Mouse (Mus musculus) adrenal gland, adult (tissue): ENCODE data around the gene A930018P22Rik.
"Not testable (repeated sequence)": the region's sequence is repeated elsewhere in the genome, so short reads cannot be mapped to it uniquely, and the experiment has no call there.

Source experiments
- DNase-seq, 2 experiments: peaks; one replicate each; pipeline ENCODE4 v3.0.0; 2022 to 2023; ENCODE audit warnings: low spot score in 1 of 2; ENCODE audit not compliant: inconsistent age in 2 of 2

The A930018P22Rik gene

GRCm38 (mm10) chr2:104122505-104123378, at the start of gene A930018P22Rik:
A930018P22Rik (plus strand) TSS chr2:104122769.
- DNase-seq: peak; percentile 98 to 99

GRCm38 (mm10) chr2:104078285-104078684, 44.3 kb upstream of the A930018P22Rik start:
- not testable (repeated sequence) for DNase-seq

- not testable (repeated sequence) for DNase-seq
Measured at GRCm38 (mm10) chr2:104081436-104082050, 41.0 kb upstream of the A930018P22Rik start.

- DNase-seq: peak in 1 of 2 experiments; percentile 3
Measured at GRCm38 (mm10) chr2:104082474-104082873, 40.1 kb upstream of the A930018P22Rik start.

GRCm38 (mm10) chr2:104084027-104084426, 38.5 kb upstream of the A930018P22Rik start:
- not testable (repeated sequence) for DNase-seq

GRCm38 (mm10) chr2:104087562-104087961, 35.0 kb upstream of the A930018P22Rik start:
- not testable (repeated sequence) for DNase-seq

GRCm38 (mm10) chr2:104093305-104093704, 29.3 kb upstream of the A930018P22Rik start:
- no peak for DNase-seq

- DNase-seq: peak; percentile 92 to 97
Measured at GRCm38 (mm10) chr2:104095741-104096213, 26.8 kb upstream of the A930018P22Rik start, which contains the start of gene Cd59a. Cd59a (plus strand) TSS chr2:104095801.

GRCm38 (mm10) chr2:104096256-104096655, 26.3 kb upstream of the A930018P22Rik start:
- no peak for DNase-seq

- DNase-seq: not testable (repeated sequence)
Measured at GRCm38 (mm10) chr2:104096796-104097195, 25.8 kb upstream of the A930018P22Rik start.

- DNase-seq: not testable (repeated sequence)
Measured at GRCm38 (mm10) chr2:104097396-104097795, 25.2 kb upstream of the A930018P22Rik start.

GRCm38 (mm10) chr2:104098529-104099230, 23.9 kb upstream of the A930018P22Rik start:
- DNase-seq: no peak

- no peak for DNase-seq
Measured at GRCm38 (mm10) chr2:104099231-104099585, 23.4 kb upstream of the A930018P22Rik start.

GRCm38 (mm10) chr2:104099946-104100345, 22.6 kb upstream of the A930018P22Rik start:
- no peak for DNase-seq

GRCm38 (mm10) chr2:104104800-104105199, 17.8 kb upstream of the A930018P22Rik start:
- no peak for DNase-seq

- peak in 1 of 2 experiments; percentile 68 for DNase-seq
Measured at GRCm38 (mm10) chr2:104109021-104109420, 13.5 kb upstream of the A930018P22Rik start.

- DNase-seq: no peak
Measured at GRCm38 (mm10) chr2:104109528-104109927, 13.0 kb upstream of the A930018P22Rik start.

GRCm38 (mm10) chr2:104110031-104110430, 12.5 kb upstream of the A930018P22Rik start:
- DNase-seq: peak in 1 of 2 experiments; percentile 30

- DNase-seq: not testable (repeated sequence)
Measured at GRCm38 (mm10) chr2:104111170-104111797, 11.3 kb upstream of the A930018P22Rik start.

- DNase-seq: not testable (repeated sequence)
Measured at GRCm38 (mm10) chr2:104113563-104113962, 9.0 kb upstream of the A930018P22Rik start.

- DNase-seq: peak; percentile 43 to 69
Measured at GRCm38 (mm10) chr2:104114898-104115297, 7.7 kb upstream of the A930018P22Rik start.
